Mouse (Mus musculus): Measurements from ENCODE around the gene Stambpl1.

- TF ChIP-seq CTCF (IDR thresholded peaks at IDR 0.05) (no peak), EP300 (IDR thresholded peaks at IDR 0.05) (no peak)
Measured at GRCm38 (mm10) chr19:34254101-34254879, 62.3 kb downstream of the Stambpl1 start.

All from lung, postnatal 0 days (tissue).